Mouse (Mus musculus) heart, embryonic 14.5 days (tissue): ENCODE results near the gene Met. TPM values are rescaled to one million over a fixed set of nuclear protein-coding genes. Genes with fewer than 3 reads are reported as not detected.

Experiments used
- ATAC-seq: fragments of 200-750 bp; cut with Nextera tagmentation; 2 replicates; pipeline ENCODE4 v1.8.0; 2017; ENCODE audit warnings: low read depth, moderate TSS enrichment; ENCODE audit not compliant: insufficient number of reproducible peaks, insufficient read depth, low FRiP score
- H3K27ac ChIP-seq, 2 experiments: fragments of 200-500 bp in 1 of 2; fragments of 300-500 bp in 1 of 2; sonication (generic) in 1 of 2; replicated peaks in 1 of 2; 2 replicates each; pipeline ENCODE4 v1.5.1; 2012 to 2014; ENCODE audit warnings: low read depth in 2 of 2, low read length in 2 of 2, control low read depth in 1 of 2, mild to moderate bottlenecking in 1 of 2, mixed read lengths in 1 of 2; ENCODE audit not compliant: control insufficient read depth in 1 of 2, insufficient read depth in 1 of 2
- H3K27me3 ChIP-seq: fragments of 300-500 bp; sonication (generic); 2 replicates; pipeline ENCODE4 v1.6.1; 2014; ENCODE audit warnings: mild to moderate bottlenecking, low read length, control low read depth; ENCODE audit not compliant: control insufficient read depth, insufficient read depth
- H3K36me3 ChIP-seq: fragments of 300-500 bp; sonication (generic); 2 replicates; pipeline ENCODE4 v1.6.1; 2014; ENCODE audit warnings: mild to moderate bottlenecking, control low read depth, low read length, mixed read lengths; ENCODE audit not compliant: control insufficient read depth, insufficient read depth
- H3K4me1 ChIP-seq, 2 experiments: fragments of 200-500 bp in 1 of 2; fragments of 300-500 bp in 1 of 2; sonication (generic) in 1 of 2; 2 replicates each; pipeline ENCODE4 v1.6.1; 2012 to 2014; ENCODE audit warnings: low read length in 2 of 2, control low read depth in 1 of 2, mixed read lengths in 1 of 2; ENCODE audit not compliant: control insufficient read depth in 2 of 2, insufficient read depth in 2 of 2
- H3K4me2 ChIP-seq: fragments of 300-500 bp; sonication (generic); 2 replicates; pipeline ENCODE4 v1.6.1; 2014; ENCODE audit warnings: mild to moderate bottlenecking, low read length
- H3K4me3 ChIP-seq, 2 experiments: fragments of 200-500 bp in 1 of 2; fragments of 300-500 bp in 1 of 2; sonication (generic) in 1 of 2; 2 replicates each; pipeline ENCODE4 v1.5.1; 2012 to 2014; ENCODE audit warnings: low read length in 2 of 2, mild to moderate bottlenecking in 2 of 2, control low read depth in 1 of 2, low read depth in 1 of 2, moderate library complexity in 1 of 2; ENCODE audit not compliant: control insufficient read depth in 1 of 2, insufficient read depth in 1 of 2
- H3K9ac ChIP-seq: fragments of 300-500 bp; sonication (generic); 2 replicates; pipeline ENCODE4 v1.6.1; 2014; ENCODE audit warnings: mild to moderate bottlenecking, low read length
- H3K9me3 ChIP-seq: fragments of 300-500 bp; sonication (generic); 2 replicates; pipeline ENCODE4 v1.6.1; 2016; ENCODE audit warnings: low read length, control low read depth; ENCODE audit not compliant: control insufficient read depth
- WGBS: fragments of 180-500 bp; shearing (Covaris S2); extraction: QIAGEN DNeasy Blood & Tissue Kit; methylation state at CpG from one replicate; pipeline ENCODE4 v1.1.7; 2014; 5-methylcytosine and 5-hydroxymethylcytosine counted together
- polyA plus RNA-seq: library from polyadenylated mRNA; unstranded; fragments of >200 nt; fragmentation: Nextera tagmentation; extraction: Ambion mirVana; gene quantifications from 2 replicates; pipeline ENCODE4 v1.2.1, GENCODE M21; 2014

The Met gene
- polyA plus RNA-seq, 1 experiment from 2014 or later: 3.2 TPM

- H3K9ac ChIP-seq: no peak overlapping the region
- H3K27ac ChIP-seq: no peak overlapping the region
- H3K4me3 ChIP-seq: no peak overlapping the region
- no peak for ATAC-seq
- no peaks in the 10 kb centered on the region for H3K27me3 ChIP-seq
- H3K9me3 ChIP-seq: no peaks in the 10 kb centered on the region
- 84% methylated on average over 8 of the region's 8 CpGs for WGBS
- H3K36me3 ChIP-seq: no peaks in the 10 kb centered on the region
- H3K4me2 ChIP-seq: no peak overlapping the region
- H3K4me1 ChIP-seq: peaks cover 0 to 3% of the 10 kb centered on the region in 2 experiments; a peak in 3 of 4 replicates
Observed at GRCm38 (mm10) chr6:17492062-17492461, 28.5 kb downstream of the Met start.

- Histone ChIP-seq H3K27me3 (no peaks in the 10 kb centered on the region), H3K9me3 (no peaks in the 10 kb centered on the region), H3K27ac (no peak overlapping the region), H3K36me3 (no peaks in the 10 kb centered on the region), H3K9ac (no peak overlapping the region), H3K4me2 (no peak overlapping the region), H3K4me1 (peaks cover 0 to 3% of the 10 kb centered on the region in 2 experiments; a peak in 3 of 4 replicates), H3K4me3 (no peak overlapping the region)
- ATAC-seq: no peak
- 93% methylated on average over 1 of the region's 1 CpGs for WGBS
Observed at GRCm38 (mm10) chr6:17495413-17495812, 31.8 kb downstream of the Met start.

GRCm38 (mm10) chr6:17497366-17497765, 33.8 kb downstream of the Met start:
- Histone ChIP-seq H3K27me3 (no peaks in the 10 kb centered on the region), H3K27ac (no peak overlapping the region), H3K4me1 (no peaks in the 10 kb centered on the region; a peak in 2 of 4 replicates), H3K36me3 (no peaks in the 10 kb centered on the region), H3K4me2 (no peak overlapping the region), H3K9ac (no peak overlapping the region), H3K9me3 (no peaks in the 10 kb centered on the region), H3K4me3 (no peak overlapping the region)
- no peak for ATAC-seq
- 75% methylated on average over 4 of the region's 4 CpGs for WGBS

GRCm38 (mm10) chr6:17498801-17499200, 35.2 kb downstream of the Met start:
- Histone ChIP-seq H3K9ac (no peak overlapping the region), H3K4me3 (no peak overlapping the region), H3K4me1 (no peaks in the 10 kb centered on the region; a peak in 2 of 4 replicates), H3K4me2 (no peak overlapping the region), H3K27me3 (no peaks in the 10 kb centered on the region), H3K9me3 (no peaks in the 10 kb centered on the region), H3K36me3 (no peaks in the 10 kb centered on the region), H3K27ac (no peak overlapping the region)
- ATAC-seq: no peak
- 55% methylated on average over 8 of the region's 8 CpGs for WGBS

- Histone ChIP-seq H3K27ac (no peak overlapping the region), H3K4me2 (no peak overlapping the region), H3K9ac (no peak overlapping the region), H3K27me3 (no peaks in the 10 kb centered on the region), H3K4me1 (no peaks in the 10 kb centered on the region; a peak in 1 of 4 replicates), H3K36me3 (no peaks in the 10 kb centered on the region), H3K4me3 (no peak overlapping the region), H3K9me3 (no peaks in the 10 kb centered on the region)
- 81% methylated on average over 4 of the region's 4 CpGs for WGBS
- no peak for ATAC-seq
Observed at GRCm38 (mm10) chr6:17501440-17501839, 37.8 kb downstream of the Met start.

- 72% methylated on average over 1 of the region's 1 CpGs for WGBS
- Histone ChIP-seq H3K9me3 (no peaks in the 10 kb centered on the region), H3K27me3 (no peaks in the 10 kb centered on the region), H3K4me2 (no peak overlapping the region), H3K4me3 (no peak overlapping the region), H3K4me1 (no peaks in the 10 kb centered on the region; a peak in 1 of 4 replicates), H3K27ac (no peak overlapping the region), H3K36me3 (no peaks in the 10 kb centered on the region), H3K9ac (no peak overlapping the region)
- ATAC-seq: no peak
Observed at GRCm38 (mm10) chr6:17502311-17502710, 38.7 kb downstream of the Met start.

GRCm38 (mm10) chr6:17503724-17504123, 40.1 kb downstream of the Met start:
- Histone ChIP-seq H3K36me3 (no peaks in the 10 kb centered on the region), H3K9ac (no peak overlapping the region), H3K4me3 (no peak overlapping the region), H3K9me3 (no peaks in the 10 kb centered on the region), H3K27me3 (no peaks in the 10 kb centered on the region), H3K4me1 (no peaks in the 10 kb centered on the region; a peak in 1 of 4 replicates), H3K27ac (no peak overlapping the region), H3K4me2 (no peak overlapping the region)
- ATAC-seq: no peak
- 70% methylated on average over 3 of the region's 3 CpGs for WGBS

- no peaks in the 10 kb centered on the region for H3K36me3 ChIP-seq
- ATAC-seq: no peak
- no peak overlapping the region for H3K27ac ChIP-seq
- H3K4me2 ChIP-seq: no peak overlapping the region
- H3K9ac ChIP-seq: no peak overlapping the region
- no peaks in the 10 kb centered on the region for H3K27me3 ChIP-seq
- no peak overlapping the region for H3K4me3 ChIP-seq
- no peaks in the 10 kb centered on the region for H3K4me1 ChIP-seq
- WGBS: 74% methylated on average over 3 of the region's 3 CpGs
- H3K9me3 ChIP-seq: no peaks in the 10 kb centered on the region
Observed at GRCm38 (mm10) chr6:17505530-17505929, 41.9 kb downstream of the Met start.
